Mouse (Mus musculus): ENCODE results near the gene Coro1b. TPM values are rescaled to one million over a fixed set of nuclear protein-coding genes. Genes with fewer than 3 reads are reported as not detected.
"Not testable (repeated sequence)": the region's sequence is repeated elsewhere in the genome, so short reads cannot be mapped to it uniquely, and the experiment has no call there.

Gene Coro1b
- total RNA-seq, 2 experiments from 2014 or later, result 11.9 to 13.4 TPM

GRCm38 (mm10) chr19:4119716-4120487 lies 28.5 kb upstream of the Coro1b start:
- no peak for DNase-seq (ENCODE audit: low spot score)

GRCm38 (mm10) chr19:4120496-4120895 lies 27.9 kb upstream of the Coro1b start:
- DNase-seq (ENCODE audit: low spot score), result no peak

GRCm38 (mm10) chr19:4121097-4121805 lies 27.2 kb upstream of the Coro1b start:
- peak; percentile 99 for DNase-seq (ENCODE audit: low spot score)

GRCm38 (mm10) chr19:4121896-4122295 lies 26.5 kb upstream of the Coro1b start:
- not testable (repeated sequence) for DNase-seq (ENCODE audit: low spot score)

GRCm38 (mm10) chr19:4122411-4123370 lies 25.7 kb upstream of the Coro1b start:
- DNase-seq (ENCODE audit: low spot score), result no peak

GRCm38 (mm10) chr19:4124432-4124831 lies 24.0 kb upstream of the Coro1b start:
- DNase-seq (ENCODE audit: low spot score), result no peak

GRCm38 (mm10) chr19:4125268-4125667 lies 23.2 kb upstream of the Coro1b start:
- not testable (repeated sequence) for DNase-seq (ENCODE audit: low spot score)

GRCm38 (mm10) chr19:4125741-4126696 lies 22.4 kb upstream of the Coro1b start, which contains the start of gene Aip:
Aip (minus strand) TSS chr19:4125858.
- peak; percentile 99 for DNase-seq (ENCODE audit: low spot score)

GRCm38 (mm10) chr19:4126759-4127495 lies 21.5 kb upstream of the Coro1b start:
- DNase-seq (ENCODE audit: low spot score), result no peak

GRCm38 (mm10) chr19:4129462-4129861 lies 19.0 kb upstream of the Coro1b start:
- DNase-seq (ENCODE audit: low spot score), result no peak

- no peak for DNase-seq (ENCODE audit: low spot score)
These were observed 18.3 kb upstream of the Coro1b start for GRCm38 (mm10) chr19:4130106-4130505.

- DNase-seq (ENCODE audit: low spot score), result no peak
These were observed 17.3 kb upstream of the Coro1b start for GRCm38 (mm10) chr19:4131075-4131474.

GRCm38 (mm10) chr19:4131768-4132167 lies 16.7 kb upstream of the Coro1b start:
- no peak for DNase-seq (ENCODE audit: low spot score)

- no peak for DNase-seq (ENCODE audit: low spot score)
These were observed 14.1 kb upstream of the Coro1b start for GRCm38 (mm10) chr19:4134354-4134753.

- DNase-seq (ENCODE audit: low spot score), result not testable (repeated sequence)
These were observed 13.0 kb upstream of the Coro1b start for GRCm38 (mm10) chr19:4135229-4135962.

- DNase-seq (ENCODE audit: low spot score), result not testable (repeated sequence)
These were observed 12.5 kb upstream of the Coro1b start for GRCm38 (mm10) chr19:4135963-4136345.

GRCm38 (mm10) chr19:4136463-4136862 lies 12.0 kb upstream of the Coro1b start:
- no peak for DNase-seq (ENCODE audit: low spot score)

GRCm38 (mm10) chr19:4137913-4138312 lies 10.5 kb upstream of the Coro1b start:
- no peak for DNase-seq (ENCODE audit: low spot score)

- no peak for DNase-seq (ENCODE audit: low spot score)
These were observed 9.0 kb upstream of the Coro1b start, which contains the start of gene Gpr152 for GRCm38 (mm10) chr19:4139446-4139845. Gpr152 (plus strand) TSS chr19:4139787.

Measured in gastrocnemius, adult 18-20 months (tissue).